Mouse (Mus musculus) gastrocnemius, adult 2 months (tissue): ENCODE results near the gene Anks1b. TPM values are rescaled to one million over a fixed set of nuclear protein-coding genes. Genes with fewer than 3 reads are reported as not detected.
"Not testable (repeated sequence)": the region's sequence is repeated elsewhere in the genome, so short reads cannot be mapped to it uniquely, and the experiment has no call there.

Source experiments
- DNase-seq: peaks from one replicate; pipeline ENCODE4 v3.0.0; 2022
- H3K27ac ChIP-seq: fragments of 200-600 bp; 2 replicates; pipeline ENCODE4 v1.8.1; 2022; ENCODE audit warnings: mild to moderate bottlenecking
- H3K4me3 ChIP-seq: fragments of 200-600 bp; 2 replicates; pipeline ENCODE4 v1.8.1; 2022; ENCODE audit warnings: mild to moderate bottlenecking, moderate library complexity
- CTCF ChIP-seq: fragments of 200-600 bp; IDR thresholded peaks from 2 replicates; pipeline ENCODE4 v1.8.1; 2022; ENCODE audit warnings: antibody characterized with exemption, mild to moderate bottlenecking, moderate library complexity
- intact Hi-C: fragments of 180-260 bp; cut with DNase I; formaldehyde crosslinking; loops from one replicate; pipeline ENCODE4 v1.15.1; 2025
- total RNA-seq, 2 experiments: library from RNA; stranded (reverse); gene quantifications; 2 replicates each; pipeline ENCODE4 v1.2.3; 2021

Anks1b gene
- total RNA-seq, 2 experiments from 2014 or later, result 0.20 to 0.22 TPM

- TF ChIP-seq CTCF, result no peak
- H3K27ac ChIP-seq, result no peak overlapping the region
- DNase-seq, result no peak
- intact Hi-C loops, result no loop called here
- H3K4me3 ChIP-seq, result no peak overlapping the region
These were observed 722.8 kb downstream of the Anks1b start for GRCm38 (mm10) chr10:90596142-90596541.

- intact Hi-C loops, result no loop called here
- no peak for TF ChIP-seq CTCF
These were observed 723.3 kb downstream of the Anks1b start for GRCm38 (mm10) chr10:90596576-90596975.

GRCm38 (mm10) chr10:90599149-90599548 lies 725.8 kb downstream of the Anks1b start:
- Histone ChIP-seq H3K4me3 (no peak overlapping the region), H3K27ac (no peak overlapping the region)
- TF ChIP-seq CTCF, result no peak
- intact Hi-C loops, result no loop called here
- DNase-seq, result no peak

More at GRCm38 (mm10) chr10:90596576-90596975, 723.3 kb downstream of the Anks1b start:
- no peak for DNase-seq
- H3K27ac ChIP-seq, result no peak overlapping the region
- H3K4me3 ChIP-seq, result no peak overlapping the region

GRCm38 (mm10) chr10:90599726-90600531 lies 726.6 kb downstream of the Anks1b start:
- DNase-seq, result no peak
- TF ChIP-seq CTCF, result no peak
- Histone ChIP-seq H3K27ac (no peak overlapping the region), H3K4me3 (peak overlapping the region; percentile 15; the same call in 1 of the 2 replicates)
- intact Hi-C loops, result no loop called here

- DNase-seq, result no peak
- no peak for TF ChIP-seq CTCF
- intact Hi-C loops, result no loop called here
- H3K4me3 ChIP-seq, result no peak overlapping the region
- no peak overlapping the region for H3K27ac ChIP-seq
These were observed 734.3 kb downstream of the Anks1b start for GRCm38 (mm10) chr10:90607586-90607985.

- intact Hi-C loops, result no loop called here
- no peak for TF ChIP-seq CTCF
- no peak overlapping the region for H3K27ac ChIP-seq
- H3K4me3 ChIP-seq, result no peak overlapping the region
- DNase-seq, result no peak
These were observed 736.1 kb downstream of the Anks1b start for GRCm38 (mm10) chr10:90609437-90609836.

GRCm38 (mm10) chr10:90613051-90613450 lies 739.7 kb downstream of the Anks1b start:
- no peak for DNase-seq
- intact Hi-C loops, result no loop called here
- no peak overlapping the region for H3K27ac ChIP-seq
- H3K4me3 ChIP-seq, result no peak overlapping the region
- TF ChIP-seq CTCF, result no peak

- no peak for DNase-seq
- no peak overlapping the region for H3K27ac ChIP-seq
- intact Hi-C loops, result no loop called here
- no peak for TF ChIP-seq CTCF
- no peak overlapping the region for H3K4me3 ChIP-seq
These were observed 741.9 kb downstream of the Anks1b start for GRCm38 (mm10) chr10:90615196-90615595.

GRCm38 (mm10) chr10:90616622-90617021 lies 743.3 kb downstream of the Anks1b start:
- DNase-seq, result no peak
- Histone ChIP-seq H3K27ac (no peak overlapping the region), H3K4me3 (no peak overlapping the region)
- intact Hi-C loops, result no loop called here
- TF ChIP-seq CTCF, result no peak

- no peak overlapping the region for H3K27ac ChIP-seq
- TF ChIP-seq CTCF, result no peak
- no peak overlapping the region for H3K4me3 ChIP-seq
- intact Hi-C loops, result no loop called here
- no peak for DNase-seq
These were observed 744.5 kb downstream of the Anks1b start for GRCm38 (mm10) chr10:90617664-90618296.

GRCm38 (mm10) chr10:90627532-90627931 lies 754.2 kb downstream of the Anks1b start:
- H3K27ac ChIP-seq, result no peak overlapping the region
- TF ChIP-seq CTCF, result no peak
- no peak for DNase-seq
- intact Hi-C loops, result no loop called here
- H3K4me3 ChIP-seq, result no peak overlapping the region

GRCm38 (mm10) chr10:90630099-90630698 lies 756.9 kb downstream of the Anks1b start:
- intact Hi-C loops, result no loop called here
- Histone ChIP-seq H3K27ac (no peak overlapping the region), H3K4me3 (no peak overlapping the region)
- no peak for TF ChIP-seq CTCF
- DNase-seq, result no peak

- H3K27ac ChIP-seq, intact Hi-C loops, H3K4me3 ChIP-seq, DNase-seq: not testable (repeated sequence)
These were observed 757.5 kb downstream of the Anks1b start for GRCm38 (mm10) chr10:90630794-90631193.
